Comparison of ENCODE assay signal across 10 mouse cellular contexts in genomic region chr2:121480498-121480897, GRCm38 (mm10). TPM values are rescaled to one million over a fixed set of nuclear protein-coding genes. Genes with fewer than 3 reads are reported as not detected.
DNase-seq lines count a peak whose midpoint lies in the region; ATAC-seq and TF ChIP-seq lines count a peak whose summit lies in the region.
"Had no signal": no experiment of that assay in that cellular context is flagged by ENCODE, and none has a peak within 500 bp of the region (broad histone marks: within the 10 kb centered on the region; RNA-seq: fewer than 3 reads in every experiment).

No protein-coding gene starts in this region.

- peak; percentile 83 for TF ChIP-seq CTCF in Patski (IDR thresholded peaks at IDR 0.05)

- H3K27me3 ChIP-seq in Patski = no peaks in the 10 kb centered on the region
- H3K27me3 ChIP-seq: embryonic facial prominence, embryonic 12.5 days; limb, embryonic 15.5 days had no signal

- CTCF ChIA-PET in Patski (lab: Charles Lee) = interaction anchor here (0.6 to 1.0 kb wide), 2 partner anchors 22 to 46 kb away, joined by 3 to 4 read pairs; no protein-coding TSS in a partner anchor

- peak; percentile 37 for DNase-seq in kidney, adult 9 months
- no peak for DNase-seq in kidney, adult 11 months
- DNase-seq in Patski (ENCODE audit: low read depth, low spot score) = no peak
- DNase-seq in heart, postnatal 4 days = peak; percentile 36
- no peak for DNase-seq in cerebellum, adult 11 months
- no peak for DNase-seq in layer of hippocampus, postnatal 25 days (ENCODE audit: extremely low spot score in 1 of 2, low spot score in 1 of 2)
- no peak for DNase-seq in layer of hippocampus, adult 18-20 months (ENCODE audit: low spot score in 2 of 2)

- in situ Hi-C loops in Patski (cut with MboI; ENCODE audit: low pct_unique_long_range_greater_than_20kb) = no loop called here

- no peak for ATAC-seq in Patski
- ATAC-seq in megakaryocyte-erythroid progenitor cell, adult 5-6 weeks (replicated peaks; ENCODE audit: low FRiP score, low TSS enrichment, poor library complexity, severe bottlenecking) = peak; percentile 70

- POLR2A ChIA-PET in Patski (lab: Charles Lee) = no interaction called here

RNA-seq across cellular contexts. Expression of gene Mfap1b, which starts 6.6 kb away (rescaled TPM):
- polyA plus RNA-seq in Patski (2021) = 35.3 TPM
- 10 to 100 TPM; 21.6 to 24.5 TPM for total RNA-seq in heart, postnatal 4 days (2021)
- total RNA-seq in megakaryocyte-erythroid progenitor cell, adult 5-6 weeks (2014; fragmentation: Nextera tagmentation) = 19.7 and 20.2 TPM in 2 replicates
- total RNA-seq in megakaryocyte-erythroid progenitor cell, adult 5-6 weeks (2017) = 50.0 and 51.3 TPM in 2 replicates
- total RNA-seq in layer of hippocampus, postnatal 25 days (2021) = 10 to 100 TPM; 40.9 to 43.9 TPM
- total RNA-seq in layer of hippocampus, adult 18-20 months (2021) = 10 to 100 TPM; 47.8 to 52.9 TPM

RNA-seq across cellular contexts. Expression of gene Serinc4, which starts 23.9 kb away (rescaled TPM):
- polyA plus RNA-seq in Patski (2021) = 0.68 TPM
- total RNA-seq in heart, postnatal 4 days (2021) = under 1 TPM; 0.16 to 0.19 TPM
- not detected in 2 replicates for total RNA-seq in megakaryocyte-erythroid progenitor cell, adult 5-6 weeks (2014; fragmentation: Nextera tagmentation)
- total RNA-seq in megakaryocyte-erythroid progenitor cell, adult 5-6 weeks (2017) = 1.4 TPM in 1 of 2 replicates, not detected in the other
- under 1 TPM; 0.63 to 0.64 TPM for total RNA-seq in layer of hippocampus, postnatal 25 days (2021)
- under 1 TPM; 0.40 to 0.56 TPM for total RNA-seq in layer of hippocampus, adult 18-20 months (2021)
- polyA plus RNA-seq: embryonic facial prominence, embryonic 12.5 days had no signal

RNA-seq across cellular contexts. Expression of gene Mfap1a, which starts 26.0 kb away (rescaled TPM):
- polyA plus RNA-seq in Patski (2021) = 31.4 TPM
- 10 to 100 TPM; 25.2 to 27.4 TPM for total RNA-seq in heart, postnatal 4 days (2021)
- 18.6 and 26.6 TPM in 2 replicates for total RNA-seq in megakaryocyte-erythroid progenitor cell, adult 5-6 weeks (2014; fragmentation: Nextera tagmentation)
- 34.0 and 45.9 TPM in 2 replicates for total RNA-seq in megakaryocyte-erythroid progenitor cell, adult 5-6 weeks (2017)
- total RNA-seq in layer of hippocampus, postnatal 25 days (2021) = 10 to 100 TPM; 31.2 to 34.0 TPM
- total RNA-seq in layer of hippocampus, adult 18-20 months (2021) = 10 to 100 TPM; 31.0 to 31.4 TPM

RNA-seq across cellular contexts. Expression of gene Wdr76, which starts 26.0 kb away (rescaled TPM):
- polyA plus RNA-seq in Patski (2021) = 9.1 TPM
- 10 to 100 TPM; 11.1 to 12.9 TPM for total RNA-seq in heart, postnatal 4 days (2021)
- total RNA-seq in megakaryocyte-erythroid progenitor cell, adult 5-6 weeks (2014; fragmentation: Nextera tagmentation) = 37.9 and 52.7 TPM in 2 replicates
- 41.7 and 55.8 TPM in 2 replicates for total RNA-seq in megakaryocyte-erythroid progenitor cell, adult 5-6 weeks (2017)
- total RNA-seq in layer of hippocampus, postnatal 25 days (2021) = 1 to 10 TPM; 3.1 to 3.5 TPM
- 1 to 10 TPM; 2.5 to 2.7 TPM for total RNA-seq in layer of hippocampus, adult 18-20 months (2021)

RNA-seq across cellular contexts. Expression of gene Hypk, which starts 27.4 kb away (rescaled TPM):
- polyA plus RNA-seq in Patski (2021) = 11.3 TPM
- total RNA-seq in heart, postnatal 4 days (2021) = 10 to 100 TPM; 23.4 to 26.1 TPM
- total RNA-seq in megakaryocyte-erythroid progenitor cell, adult 5-6 weeks (2014; fragmentation: Nextera tagmentation) = 154 and 217 TPM in 2 replicates
- 184 and 205 TPM in 2 replicates for total RNA-seq in megakaryocyte-erythroid progenitor cell, adult 5-6 weeks (2017)
- total RNA-seq in layer of hippocampus, postnatal 25 days (2021) = 10 to 100 TPM; 24.0 to 26.6 TPM
- total RNA-seq in layer of hippocampus, adult 18-20 months (2021) = 10 to 100 TPM; 17.8 to 18.0 TPM

Comparison
In these comparisons a context has a peak if more than half of its experiments do, and no peak if none do; other contexts are left out.
1. DNase-seq: peak in kidney, adult 9 months (single experiment) and heart, postnatal 4 days (single experiment); none in kidney, adult 11 months (single experiment), Patski (single experiment), cerebellum, adult 11 months (single experiment), layer of hippocampus, postnatal 25 days (0 of 2) and layer of hippocampus, adult 18-20 months (0 of 2).